Mouse (Mus musculus): ENCODE measurements around the gene Sfxn1.

GRCm38 (mm10) chr13:54033653-54034052 is 38.0 kb upstream of the Sfxn1 start:
- TF ChIP-seq POLR2A (IDR thresholded peaks at IDR 0.05; ENCODE audit: extremely low read depth, insufficient read depth, low read length) (no peak), CTCF (IDR thresholded peaks at IDR 0.05; ENCODE audit: low read depth, low read length) (no peak)
